Mouse (Mus musculus) forebrain, embryonic 14.5 days (tissue): ENCODE results near the gene Gcnt7. TPM values are rescaled to one million over a fixed set of nuclear protein-coding genes. Genes with fewer than 3 reads are reported as not detected.

Experiments
- ATAC-seq: fragments of 200-750 bp; cut with Nextera tagmentation; 2 replicates; pipeline ENCODE4 v1.8.0; 2017; ENCODE audit warnings: mild to moderate bottlenecking, moderate library complexity
- DNase-seq: peaks from one replicate; pipeline ENCODE4 v3.0.0-alpha.2; 2015; ENCODE audit warnings: low spot score
- H3K27ac ChIP-seq: fragments of 300-500 bp; sonication (generic); 2 replicates; pipeline ENCODE4 v1.5.1; 2014; ENCODE audit warnings: low read depth, mild to moderate bottlenecking, control low read depth, low read length, moderate library complexity
- H3K27me3 ChIP-seq: fragments of 300-500 bp; sonication (generic); replicated peaks from 2 replicates; pipeline ENCODE4 v1.6.1; 2014; ENCODE audit warnings: low read length, control low read depth, mixed read lengths; ENCODE audit not compliant: control insufficient read depth, insufficient read depth
- H3K36me3 ChIP-seq: fragments of 300-500 bp; sonication (generic); 2 replicates; pipeline ENCODE4 v1.6.1; 2014; ENCODE audit warnings: low read length, control low read depth; ENCODE audit not compliant: control insufficient read depth, insufficient read depth
- H3K4me1 ChIP-seq: fragments of 300-500 bp; sonication (generic); 2 replicates; pipeline ENCODE4 v1.6.1; 2014; ENCODE audit warnings: antibody characterized with exemption, low read length, control low read depth; ENCODE audit not compliant: control insufficient read depth, insufficient read depth
- H3K4me2 ChIP-seq: fragments of 300-500 bp; sonication (generic); 2 replicates; pipeline ENCODE4 v1.6.1; 2014; ENCODE audit warnings: mild to moderate bottlenecking, control low read depth, low read length
- H3K4me3 ChIP-seq: fragments of 300-500 bp; sonication (generic); 2 replicates; pipeline ENCODE4 v1.5.1; 2014; ENCODE audit warnings: low read depth, low read length, control low read depth
- H3K9ac ChIP-seq: fragments of 300-500 bp; sonication (generic); 2 replicates; pipeline ENCODE4 v1.6.1; 2014; ENCODE audit warnings: mild to moderate bottlenecking, low read length, control low read depth, moderate library complexity
- H3K9me3 ChIP-seq: fragments of 300-500 bp; sonication (generic); replicated peaks from 2 replicates; pipeline ENCODE4 v1.6.1; 2016; ENCODE audit warnings: low read length, control low read depth, mixed read lengths; ENCODE audit not compliant: control insufficient read depth
- WGBS: fragments of 180-500 bp; shearing (Covaris S2); extraction: QIAGEN DNeasy Blood & Tissue Kit; methylation state at CpG from one replicate; pipeline ENCODE4 v1.1.7; 2014; 5-methylcytosine and 5-hydroxymethylcytosine counted together
- polyA plus RNA-seq: library from polyadenylated mRNA; unstranded; fragments of >200 nt; fragmentation: Nextera tagmentation; extraction: Ambion mirVana; gene quantifications from 2 replicates; pipeline ENCODE4 v1.2.1, GENCODE M21; 2014

Gcnt7 gene
- polyA plus RNA-seq, 1 experiment from 2014 or later = 0.28 TPM

DNA sequence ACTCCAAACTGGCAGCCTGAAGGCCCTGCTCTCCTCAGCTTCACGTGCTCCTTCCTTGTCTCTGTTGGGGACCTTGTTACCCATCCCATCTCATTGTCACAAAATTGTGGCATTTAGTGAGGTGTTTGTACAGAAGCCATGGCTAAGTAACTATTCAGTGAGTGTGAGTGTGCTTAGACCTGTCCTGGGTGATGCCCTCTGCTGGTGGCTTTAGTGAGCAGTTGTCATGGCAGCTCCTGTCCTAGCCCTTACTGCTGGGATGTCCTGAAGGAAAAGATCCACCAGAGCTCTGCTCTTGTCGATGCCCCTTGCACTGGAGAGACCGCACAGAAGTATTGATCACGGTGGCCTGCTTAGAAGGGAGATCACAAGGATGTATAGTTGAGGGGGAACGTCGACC lies 11.1 kb downstream of the Gcnt7 start:
- Histone ChIP-seq H3K36me3 (peaks cover 80% of the 10 kb centered on the region), H3K27me3 (no peaks in the 10 kb centered on the region), H3K4me2 (no peak overlapping the region), H3K4me1 (no peaks in the 10 kb centered on the region), H3K9me3 (no peaks in the 10 kb centered on the region), H3K9ac (no peak overlapping the region), H3K27ac (no peak overlapping the region), H3K4me3 (no peak overlapping the region)
- DNase-seq (no peak), ATAC-seq (no peak)
- 90% methylated on average over 6 of the region's 6 CpGs for WGBS

DNA sequence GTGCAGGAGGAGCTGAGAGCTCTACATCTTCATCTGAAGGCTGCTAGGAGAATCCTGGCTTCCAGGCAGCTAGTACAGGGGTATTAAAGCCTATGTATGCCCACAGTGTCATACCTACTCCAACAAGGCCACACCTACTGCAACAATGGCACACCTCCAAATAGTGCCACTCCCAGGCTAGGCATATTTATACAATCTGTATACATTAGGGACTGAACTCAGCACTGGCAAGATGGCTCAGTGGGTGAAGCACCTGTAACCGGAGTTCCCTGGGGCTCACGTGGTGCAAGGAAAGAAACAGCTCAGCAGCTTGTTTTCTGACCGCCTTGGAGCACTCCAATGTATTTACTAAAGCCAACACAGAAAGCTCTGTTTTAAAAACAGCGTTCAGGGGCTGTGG lies 12.8 kb downstream of the Gcnt7 start:
- WGBS = 91% methylated on average over 4 of the region's 4 CpGs
- ATAC-seq = no peak
- H3K27ac ChIP-seq = no peak overlapping the region

DNA sequence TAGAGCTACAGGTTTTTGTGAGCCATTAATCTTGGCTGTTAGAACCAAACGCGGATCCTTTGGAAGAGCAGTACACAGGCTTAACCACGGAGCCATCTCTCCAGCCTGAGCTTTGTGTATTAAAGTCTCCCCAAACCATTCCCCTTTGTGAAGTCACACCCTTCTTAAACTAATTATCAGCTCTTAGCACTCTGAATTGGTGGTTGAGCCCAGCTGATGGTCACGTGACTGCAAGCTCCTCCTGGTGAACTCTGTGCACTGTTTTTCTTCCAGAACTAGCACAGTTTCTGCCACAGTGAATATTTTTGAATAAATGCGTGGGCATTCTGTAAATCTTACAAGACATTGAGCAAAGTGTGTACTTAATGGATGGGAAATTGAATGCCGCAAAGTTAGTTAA lies 17.2 kb downstream of the Gcnt7 start:
- H3K27ac ChIP-seq = no peak overlapping the region; the same call in 1 of the 2 replicates
- peak overlapping the region; percentile 75 for H3K4me3 ChIP-seq
- H3K9ac ChIP-seq = peak overlapping the region; percentile 71
- peak overlapping the region; percentile 94 for H3K4me2 ChIP-seq
- WGBS = 33% methylated on average over 6 of the region's 6 CpGs
- peaks cover 18% of the 10 kb centered on the region for H3K36me3 ChIP-seq
- peaks cover 14% of the 10 kb centered on the region; the same call in 1 of the 2 replicates for H3K4me1 ChIP-seq
- DNase-seq = no peak
- no peaks in the 10 kb centered on the region for H3K9me3 ChIP-seq
- H3K27me3 ChIP-seq = no peaks in the 10 kb centered on the region
- ATAC-seq = no peak

More for the DNA sequence above, 12.8 kb downstream of the Gcnt7 start:
- Histone ChIP-seq H3K36me3 (peaks cover 63% of the 10 kb centered on the region), H3K9me3 (no peaks in the 10 kb centered on the region), H3K9ac (no peak overlapping the region), H3K4me1 (peaks cover 10% of the 10 kb centered on the region; the same call in 1 of the 2 replicates), H3K4me2 (no peak overlapping the region), H3K27me3 (no peaks in the 10 kb centered on the region), H3K4me3 (no peak overlapping the region)
- DNase-seq = no peak

DNA sequence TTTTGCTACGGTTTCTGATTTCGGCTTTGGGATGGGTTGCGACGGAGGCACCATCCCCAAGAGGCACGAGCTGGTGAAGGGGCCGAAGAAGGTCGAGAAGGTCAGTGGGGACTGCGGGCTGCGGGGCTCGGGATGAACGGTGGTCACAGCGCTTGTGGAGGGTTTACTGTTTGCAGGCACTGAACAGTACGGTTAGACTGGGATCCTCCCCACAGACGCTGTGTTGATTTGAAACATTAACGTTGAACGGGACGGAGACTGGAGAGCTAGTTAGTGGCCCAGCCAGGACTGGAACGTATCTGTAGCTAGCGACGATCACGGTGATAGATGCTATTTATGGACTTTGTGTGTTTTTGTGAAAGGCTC lies 17.8 kb downstream of the Gcnt7 start:
- ATAC-seq = peak; percentile 67
- H3K27ac ChIP-seq = peak overlapping the region; percentile 29; the same call in 1 of the 2 replicates
- under 1% methylated on average over 21 of the region's 21 CpGs for WGBS

DNA sequence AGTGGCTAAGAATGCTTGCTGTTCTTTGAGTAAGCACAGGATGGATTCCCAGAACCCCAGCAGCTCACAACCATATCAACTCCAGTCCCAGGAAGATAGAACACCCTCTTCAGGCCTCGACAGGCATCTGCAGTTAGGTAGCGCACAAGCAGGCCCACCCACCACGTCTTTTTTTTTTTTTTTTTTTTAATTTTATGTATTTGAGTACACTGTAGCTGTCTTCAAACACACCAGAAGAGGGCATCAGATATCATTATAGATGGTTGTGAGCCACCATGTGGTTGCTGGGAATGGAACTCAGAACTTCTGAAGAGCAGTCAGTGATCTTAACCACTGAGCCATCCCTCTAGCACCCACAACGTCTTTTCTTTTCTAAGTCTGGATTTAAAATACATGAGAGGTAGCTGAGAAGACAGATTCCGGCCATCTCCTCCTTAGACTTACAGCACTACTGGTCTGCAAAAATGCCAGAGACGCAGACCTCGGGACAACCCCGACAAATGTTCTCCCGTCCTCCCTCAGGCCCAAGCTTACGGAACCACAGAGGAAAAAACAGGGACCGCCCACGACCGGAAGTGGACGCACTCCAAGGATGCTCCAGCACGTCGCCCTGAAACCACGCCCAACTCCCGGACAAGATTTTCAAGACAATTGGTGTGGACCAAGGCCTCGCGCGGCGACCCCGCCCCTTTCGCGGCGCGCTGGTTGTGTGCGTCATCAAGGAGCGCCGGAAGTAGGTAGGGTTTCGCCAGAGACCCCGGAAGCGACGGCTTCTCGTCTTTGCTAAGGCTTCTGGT lies 18.4 kb downstream of the Gcnt7 start, which contains the start of gene Rtf2:
Gene Rtf2 (plus strand): TSS at position 714 of the 797 bp plus-strand sequence.
- Histone ChIP-seq H3K27ac (peak within 1 kb of the TSS; percentile 60), H3K4me3 (peak within 1 kb of the TSS; percentile 75), H3K36me3 (peaks cover 7% of the 10 kb centered on the region; the same call in 1 of the 2 replicates), H3K27me3 (no peaks in the 10 kb centered on the region), H3K4me2 (peak within 1 kb of the TSS; percentile 94), H3K4me1 (peaks cover 14% of the 10 kb centered on the region; the same call in 1 of the 2 replicates), H3K9me3 (no peaks in the 10 kb centered on the region), H3K9ac (peak within 1 kb of the TSS; percentile 71)
- 3% methylated on average over 35 of the region's 35 CpGs for WGBS
- DNase-seq (peak; percentile 99), ATAC-seq (peak; percentile 97)

More for the DNA sequence above, 17.8 kb downstream of the Gcnt7 start:
- peaks cover 13% of the 10 kb centered on the region for H3K36me3 ChIP-seq
- no peak for DNase-seq
- peak overlapping the region; percentile 75 for H3K4me3 ChIP-seq
- peak overlapping the region; percentile 71 for H3K9ac ChIP-seq
- no peaks in the 10 kb centered on the region for H3K9me3 ChIP-seq
- peak overlapping the region; percentile 94 for H3K4me2 ChIP-seq
- no peaks in the 10 kb centered on the region for H3K27me3 ChIP-seq
- H3K4me1 ChIP-seq = peaks cover 14% of the 10 kb centered on the region; the same call in 1 of the 2 replicates

DNA sequence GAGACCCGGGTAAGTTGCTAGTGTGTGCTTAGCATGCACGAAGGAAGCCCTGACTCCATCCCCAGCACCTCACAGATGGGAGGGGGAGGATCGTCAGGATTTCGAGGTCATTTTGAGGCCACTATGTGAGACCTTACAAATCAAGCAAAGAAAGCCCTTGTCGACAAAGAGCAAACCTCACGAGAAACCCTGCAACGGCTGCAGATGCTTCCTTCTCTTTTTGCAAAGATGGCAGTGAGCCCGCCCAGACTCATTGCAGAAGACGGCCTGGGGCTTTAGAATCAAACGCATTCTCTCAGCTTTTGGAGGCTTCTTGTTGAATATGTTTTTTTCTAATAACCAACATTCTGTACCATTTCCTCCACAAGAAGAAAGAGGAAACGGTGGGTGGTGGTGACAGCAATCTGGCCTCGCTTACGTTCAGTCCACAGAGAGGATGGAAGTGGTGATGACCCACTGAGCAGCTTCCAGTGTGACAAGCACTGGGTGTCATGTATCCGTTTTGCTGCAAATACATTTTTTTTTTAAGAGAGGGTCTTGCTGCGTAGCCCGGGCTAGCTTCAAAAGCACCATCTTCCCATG lies 20.9 kb downstream of the Gcnt7 start:
- no peak overlapping the region for H3K4me2 ChIP-seq
- 71% methylated on average over 16 of the region's 16 CpGs for WGBS
- no peak for DNase-seq
- no peak for ATAC-seq
- peaks cover 14% of the 10 kb centered on the region; the same call in 1 of the 2 replicates for H3K4me1 ChIP-seq
- no peak overlapping the region for H3K4me3 ChIP-seq
- no peak overlapping the region for H3K9ac ChIP-seq
- no peaks in the 10 kb centered on the region for H3K9me3 ChIP-seq
- no peaks in the 10 kb centered on the region for H3K27me3 ChIP-seq
- no peaks in the 10 kb centered on the region for H3K36me3 ChIP-seq
- H3K27ac ChIP-seq = no peak overlapping the region

DNA sequence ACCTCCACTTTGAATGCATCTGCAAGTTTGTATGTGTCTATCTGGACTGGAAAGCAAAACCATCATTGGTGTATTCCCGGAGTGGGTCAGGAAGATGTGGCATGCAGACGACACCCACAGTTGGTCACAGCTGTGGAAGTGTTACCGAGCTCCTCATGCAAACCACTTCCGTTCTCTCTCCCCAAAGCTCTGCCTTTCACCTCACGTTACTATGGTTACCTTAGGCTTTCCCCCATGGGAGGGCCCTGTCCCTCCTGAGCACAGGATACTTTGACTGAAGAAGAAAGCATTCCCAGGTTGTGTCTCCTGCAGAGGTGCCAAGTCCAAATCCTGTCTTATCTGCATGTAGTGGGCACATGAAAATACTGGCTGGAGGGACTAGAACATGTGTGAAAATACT lies 24.6 kb downstream of the Gcnt7 start:
- no peak for ATAC-seq
- WGBS = 53% methylated on average over 5 of the region's 5 CpGs
- H3K9me3 ChIP-seq = no peaks in the 10 kb centered on the region

DNA sequence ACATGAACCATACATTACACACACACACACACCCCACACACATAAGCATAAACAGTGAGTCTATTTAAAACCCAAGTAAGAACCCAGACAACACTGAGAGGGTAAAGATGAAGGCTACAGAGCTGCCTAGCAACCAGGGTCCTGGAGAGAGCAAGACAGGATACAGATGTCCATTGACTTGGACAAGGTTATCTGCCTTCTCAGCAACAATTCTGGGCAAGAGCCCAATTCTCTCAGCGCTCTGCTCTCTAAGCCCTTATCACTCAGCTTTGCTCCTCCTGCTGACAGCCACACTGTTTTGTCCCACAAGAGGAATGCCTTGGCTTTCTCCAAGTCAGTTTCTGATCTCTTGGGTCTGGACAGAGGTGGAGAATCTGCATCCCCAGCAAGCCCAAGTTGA lies 27.8 kb downstream of the Gcnt7 start:
- Histone ChIP-seq H3K9me3 (no peaks in the 10 kb centered on the region), H3K9ac (no peak overlapping the region), H3K4me3 (no peak overlapping the region), H3K4me2 (no peak overlapping the region), H3K27me3 (no peaks in the 10 kb centered on the region), H3K4me1 (no peaks in the 10 kb centered on the region), H3K36me3 (no peaks in the 10 kb centered on the region), H3K27ac (no peak overlapping the region)
- WGBS = 94% methylated on average over 1 of the region's 1 CpGs
- ATAC-seq (no peak), DNase-seq (no peak)

More for the DNA sequence above, 24.6 kb downstream of the Gcnt7 start:
- Histone ChIP-seq H3K4me2 (no peak overlapping the region), H3K4me1 (no peaks in the 10 kb centered on the region), H3K27me3 (no peaks in the 10 kb centered on the region), H3K4me3 (no peak overlapping the region), H3K27ac (no peak overlapping the region), H3K36me3 (no peaks in the 10 kb centered on the region), H3K9ac (no peak overlapping the region)
- DNase-seq = no peak

DNA sequence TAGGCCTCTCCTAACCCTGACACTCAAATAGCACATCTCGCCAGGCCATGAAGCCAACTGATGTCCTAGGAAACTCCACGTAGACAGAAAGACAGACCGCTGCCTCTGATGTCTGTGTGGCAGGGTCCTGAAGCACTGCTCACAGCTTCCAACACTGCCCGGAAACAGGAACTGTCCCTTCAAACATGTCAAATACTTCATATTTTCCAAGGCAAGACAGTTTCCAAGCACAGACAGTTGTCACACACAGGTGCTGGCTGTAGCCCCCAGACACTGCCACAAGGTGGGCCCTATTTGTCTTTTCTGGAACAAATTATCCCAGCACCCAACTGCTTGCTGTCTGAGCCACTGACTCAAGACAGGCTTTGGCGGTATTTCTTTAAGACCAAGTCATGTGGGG lies 40.2 kb downstream of the Gcnt7 start:
- no peak for ATAC-seq
- Histone ChIP-seq H3K27ac (no peak overlapping the region), H3K9me3 (no peaks in the 10 kb centered on the region), H3K4me1 (no peaks in the 10 kb centered on the region), H3K4me2 (no peak overlapping the region), H3K4me3 (no peak overlapping the region), H3K27me3 (no peaks in the 10 kb centered on the region), H3K9ac (no peak overlapping the region), H3K36me3 (no peaks in the 10 kb centered on the region)
- DNase-seq = no peak
- WGBS = 86% methylated on average over 5 of the region's 5 CpGs
